Mouse (Mus musculus) E14TG2a.4 (cell line): ENCODE measurements at regions not wholly inside any gene's neighbourhood (a gene's known extent, or its start where the extent isn't known, plus 50 kb on each side); places are given as distances from the start of the nearest gene placed in this dataset.
"Not testable (repeated sequence)": the region's sequence is repeated elsewhere in the genome, so short reads cannot be mapped to it uniquely, and the experiment has no call there.

Experiments
- H3K27me3 ChIP-seq: 2 replicates; pipeline ENCODE4 v1.6.1; 2014; ENCODE audit warnings: low read length, control low read depth; ENCODE audit not compliant: insufficient read depth
- H3K36me3 ChIP-seq: 2 replicates; pipeline ENCODE4 v1.6.1; 2014; ENCODE audit warnings: low read length, control low read depth; ENCODE audit not compliant: insufficient read depth
- H3K4me1 ChIP-seq: replicated peaks from 2 replicates; pipeline ENCODE4 v1.6.1; 2014; ENCODE audit warnings: low read depth, low read length, control low read depth
- H3K4me3 ChIP-seq: replicated peaks from 2 replicates; pipeline ENCODE4 v1.5.1; 2014; ENCODE audit warnings: mild to moderate bottlenecking, low read length
- H3K9me3 ChIP-seq: 2 replicates; pipeline ENCODE4 v1.6.1; 2014; ENCODE audit warnings: low read length, control low read depth
- CTCF ChIP-seq: conservative IDR thresholded peaks from 2 replicates; pipeline ENCODE4 v1.5.1; 2014; ENCODE audit warnings: low read length
- NANOG ChIP-seq: IDR thresholded peaks from 2 replicates; pipeline ENCODE4 v1.6.1; 2014; ENCODE audit warnings: borderline replicate concordance, low read length, mixed read lengths
- POU5F1 ChIP-seq: IDR thresholded peaks from 2 replicates; pipeline ENCODE4 v1.6.1; 2014; ENCODE audit warnings: low read length, borderline replicate concordance

DNA sequence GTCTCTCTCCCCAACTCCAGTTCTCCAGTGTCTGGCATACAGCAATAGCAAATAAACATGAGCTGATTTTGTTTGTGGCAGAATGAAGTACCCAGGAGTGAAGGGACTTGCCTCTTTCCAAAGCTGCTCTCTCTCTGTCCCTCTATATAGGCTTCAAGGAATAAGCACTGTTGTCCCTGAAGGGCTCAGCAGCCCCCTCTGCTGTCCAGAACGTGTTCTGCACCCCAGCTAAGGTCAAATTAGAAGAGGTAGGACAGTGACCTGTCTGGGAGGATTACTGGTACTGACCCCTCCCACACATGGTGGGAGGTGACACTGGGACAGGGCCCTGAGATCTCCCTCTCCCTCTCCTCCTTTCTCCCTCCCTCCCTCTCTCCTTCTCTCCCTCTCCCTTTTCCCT, 65.7 kb upstream of the Col1a1 start:
- peaks cover 25% of the 10 kb centered on the region for H3K4me1 ChIP-seq
- no peaks in the 10 kb centered on the region for H3K36me3 ChIP-seq
- H3K9me3 ChIP-seq: no peaks in the 10 kb centered on the region
- peaks cover 41% of the 10 kb centered on the region for H3K27me3 ChIP-seq
- H3K4me3 ChIP-seq: no peak overlapping the region
- TF ChIP-seq NANOG (no peak), CTCF (peak; percentile 85)

- peaks cover 22% of the 10 kb centered on the region for H3K4me1 ChIP-seq
- H3K27me3 ChIP-seq: peaks cover 37% of the 10 kb centered on the region
- TF ChIP-seq CTCF: peak; percentile 37
- H3K9me3 ChIP-seq, H3K4me3 ChIP-seq, H3K36me3 ChIP-seq: not testable (repeated sequence)
These were observed 66.2 kb upstream of the Col1a1 start for GRCm38 (mm10) chr11:94869866-94870265.

GRCm38 (mm10) chr11:94866176-94866967, 69.7 kb upstream of the Col1a1 start:
- Histone ChIP-seq H3K4me3 (no peak overlapping the region), H3K9me3 (no peaks in the 10 kb centered on the region), H3K27me3 (peaks cover 12% of the 10 kb centered on the region), H3K4me1 (no peaks in the 10 kb centered on the region), H3K36me3 (no peaks in the 10 kb centered on the region)
- no peak for TF ChIP-seq POU5F1
- peak; percentile 81 for TF ChIP-seq CTCF
- no peak for TF ChIP-seq NANOG

- Histone ChIP-seq H3K36me3 (no peaks in the 10 kb centered on the region), H3K27me3 (no peaks in the 10 kb centered on the region), H3K9me3 (no peaks in the 10 kb centered on the region), H3K4me3 (no peak overlapping the region), H3K4me1 (no peaks in the 10 kb centered on the region)
- TF ChIP-seq CTCF: no peak
- TF ChIP-seq POU5F1: no peak
- no peak for TF ChIP-seq NANOG
These were observed 67.6 kb upstream of the Tmem92 start for GRCm38 (mm10) chr11:94850129-94850528.

DNA sequence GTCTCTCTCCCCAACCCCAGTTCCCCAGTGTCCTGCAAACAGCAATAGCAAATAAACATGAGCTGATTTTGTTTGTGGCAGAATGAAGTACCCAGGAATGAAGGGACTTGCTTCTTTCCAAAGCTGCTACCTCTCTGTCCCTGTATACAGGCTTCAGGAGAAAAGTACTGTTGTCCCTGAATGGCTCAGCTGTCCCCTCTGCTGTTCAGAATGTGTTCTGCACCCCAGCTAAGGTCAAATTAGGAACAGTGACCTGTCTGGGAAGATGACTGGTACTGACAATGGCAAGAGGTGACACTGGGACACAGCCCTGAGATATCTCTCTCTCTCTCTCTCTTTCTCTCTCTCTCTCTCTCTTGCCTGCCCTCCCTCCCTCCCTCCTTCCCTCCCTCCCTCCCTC, 56.6 kb upstream of the Tmem92 start:
- Histone ChIP-seq H3K4me1 (no peaks in the 10 kb centered on the region), H3K9me3 (no peaks in the 10 kb centered on the region), H3K36me3 (no peaks in the 10 kb centered on the region), H3K4me3 (no peak overlapping the region), H3K27me3 (peaks cover 14% of the 10 kb centered on the region)
- TF ChIP-seq CTCF (peak; percentile 28), NANOG (no peak)

- TF ChIP-seq POU5F1 (no peak), NANOG (no peak), CTCF (peak; percentile 59)
- H3K9me3 ChIP-seq: no peaks in the 10 kb centered on the region
- H3K4me3 ChIP-seq: no peak overlapping the region
- no peaks in the 10 kb centered on the region for H3K4me1 ChIP-seq
- H3K36me3 ChIP-seq: no peaks in the 10 kb centered on the region
- H3K27me3 ChIP-seq: peaks cover 16% of the 10 kb centered on the region
These were observed 55.6 kb upstream of the Tmem92 start for GRCm38 (mm10) chr11:94838140-94838539.

DNA sequence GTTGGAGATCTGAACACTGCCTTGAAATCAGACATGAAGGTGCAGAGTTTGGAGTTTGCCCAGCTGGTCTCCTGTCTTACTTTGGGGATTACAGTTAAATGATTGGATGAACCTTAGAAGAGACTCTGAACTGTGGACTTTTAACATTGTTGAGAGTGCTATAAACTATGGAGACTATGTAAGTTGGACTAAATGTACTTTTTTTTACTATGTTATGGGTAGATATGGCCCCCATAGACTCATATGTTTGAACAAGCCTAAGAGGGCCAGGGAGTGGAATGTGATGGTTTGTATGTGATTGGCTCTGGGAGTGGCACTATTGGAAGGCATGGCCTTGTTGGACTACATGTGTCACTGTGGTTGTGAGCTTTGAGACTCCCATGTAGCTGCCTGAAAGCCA, 53.8 kb upstream of the Tmem92 start:
- H3K4me1 ChIP-seq: peaks cover 4% of the 10 kb centered on the region
- no peak for TF ChIP-seq NANOG
- no peak for TF ChIP-seq CTCF
- no peak for TF ChIP-seq POU5F1
- no peaks in the 10 kb centered on the region for H3K9me3 ChIP-seq
- peaks cover 19% of the 10 kb centered on the region for H3K27me3 ChIP-seq
- no peaks in the 10 kb centered on the region for H3K36me3 ChIP-seq
- H3K4me3 ChIP-seq: no peak overlapping the region

- TF ChIP-seq NANOG (no peak), CTCF (peak; percentile 71), POU5F1 (no peak)
- Histone ChIP-seq H3K4me1 (peaks cover 14% of the 10 kb centered on the region), H3K4me3 (no peak overlapping the region), H3K9me3 (no peaks in the 10 kb centered on the region), H3K36me3 (no peaks in the 10 kb centered on the region), H3K27me3 (peaks cover 23% of the 10 kb centered on the region)
These were observed 49.9 kb upstream of the Tmem92 start for GRCm38 (mm10) chr11:94832246-94832985.
